Mouse (Mus musculus) MEL (cell line): Measurements from ENCODE around the gene Riox1.

ENCODE experiments used
- CHD1 ChIP-seq: IDR thresholded peaks from 2 replicates; pipeline ENCODE4 v1.6.1; 2012; ENCODE audit warnings: low read depth, mild to moderate bottlenecking, inconsistent platforms, low read length, improper control_type of control experiment
- CTCF ChIP-seq, 3 experiments: IDR thresholded peaks in 2 of 3; conservative IDR thresholded peaks in 1 of 3; 2 replicates each; pipeline ENCODE4 v1.5.1; 2011 to 2012; ENCODE audit warnings: low read length in 3 of 3, low read depth in 2 of 3, mild to moderate bottlenecking in 2 of 3, improper control_type of control experiment in 1 of 3, inconsistent platforms in 1 of 3, mixed read lengths in 1 of 3, moderate library complexity in 1 of 3; ENCODE audit not compliant: control insufficient read depth in 1 of 3, insufficient read depth in 1 of 3, poor library complexity in 1 of 3, severe bottlenecking in 1 of 3
- EP300 ChIP-seq, 2 experiments: IDR thresholded peaks; 2 replicates each; pipeline ENCODE4 v1.6.1; 2011; ENCODE audit warnings: improper control_type of control experiment in 2 of 2, low read length in 2 of 2, low read depth in 1 of 2, mild to moderate bottlenecking in 1 of 2
- GABPA ChIP-seq: IDR thresholded peaks from 2 replicates; pipeline ENCODE4 v1.6.1; 2012; ENCODE audit warnings: low read depth, mild to moderate bottlenecking, inconsistent platforms, low read length, improper control_type of control experiment, moderate library complexity
- GATA1 ChIP-seq: IDR thresholded peaks from 2 replicates; pipeline ENCODE4 v1.6.1; 2011; ENCODE audit warnings: low read depth, low read length, improper control_type of control experiment
- JUND ChIP-seq: IDR thresholded peaks from 2 replicates; pipeline ENCODE4 v1.6.1; 2011; ENCODE audit warnings: low read depth, mild to moderate bottlenecking, improper control_type of control experiment, low read length
- POLR2A ChIP-seq, 2 experiments: IDR thresholded peaks; 2 replicates each; pipeline ENCODE4 v1.6.1; 2011 to 2012; ENCODE audit warnings: low read length in 2 of 2, mild to moderate bottlenecking in 2 of 2, control low read depth in 1 of 2, improper control_type of control experiment in 1 of 2, low read depth in 1 of 2, moderate library complexity in 1 of 2; ENCODE audit not compliant: control insufficient read depth in 1 of 2, insufficient read depth in 1 of 2, poor library complexity in 1 of 2
- TBP ChIP-seq: IDR thresholded peaks from 2 replicates; pipeline ENCODE4 v1.8.0; 2011; ENCODE audit warnings: low read depth, low read length, improper control_type of control experiment
- USF1 ChIP-seq: IDR thresholded peaks from 2 replicates; pipeline ENCODE4 v1.6.1; 2014; ENCODE audit warnings: low read depth, mild to moderate bottlenecking, inconsistent platforms, low read length, improper control_type of control experiment, moderate library complexity
- ZC3H11A ChIP-seq: IDR thresholded peaks from 2 replicates; pipeline ENCODE4 v1.6.1; 2012; ENCODE audit warnings: low read depth, mild to moderate bottlenecking, inconsistent platforms, low read length, improper control_type of control experiment
- ZKSCAN1 ChIP-seq: IDR thresholded peaks from 2 replicates; pipeline ENCODE4 v1.6.1; 2012; ENCODE audit warnings: low read depth, mild to moderate bottlenecking, inconsistent platforms, low read length, improper control_type of control experiment, moderate library complexity

- TF ChIP-seq JUND (no peak), POLR2A (IDR thresholded peaks at IDR 0.05; ENCODE audit: control insufficient read depth in 1 of 2, insufficient read depth in 1 of 2, low read depth in 1 of 2, low read length in 2 of 2, poor library complexity in 1 of 2) (no peak), ZKSCAN1 (no peak), GATA1 (no peak), CHD1 (no peak), GABPA (no peak), EP300 (IDR thresholded peaks at IDR 0.05; ENCODE audit: low read depth in 1 of 2, low read length in 2 of 2) (no peak), CTCF (IDR thresholded peaks at IDR 0.05 in 2 of 3, conservative IDR thresholded peaks at IDR 0.05 in 1 of 3; ENCODE audit: control insufficient read depth in 1 of 3, insufficient read depth in 1 of 3, low read depth in 2 of 3, low read length in 3 of 3, poor library complexity in 1 of 3, severe bottlenecking in 1 of 3) (no peak), TBP (no peak), ZC3H11A (no peak), USF1 (no peak)
Observed at GRCm38 (mm10) chr12:83978862-83979261, 28.5 kb downstream of the Riox1 start.
